Mouse (Mus musculus) CH12.LX (cell line): Measurements from ENCODE around the gene Jup.
"Not testable (repeated sequence)": the region's sequence is repeated elsewhere in the genome, so short reads cannot be mapped to it uniquely, and the experiment has no call there.

Experiments
- CTCF ChIP-seq, 2 experiments: IDR thresholded peaks in 1 of 2; conservative IDR thresholded peaks in 1 of 2; 2 replicates each; pipeline ENCODE4 v1.5.1; 2011 to 2012; ENCODE audit warnings: low read depth in 2 of 2, low read length in 2 of 2, improper control_type of control experiment in 1 of 2, inconsistent platforms in 1 of 2, mild to moderate bottlenecking in 1 of 2, moderate library complexity in 1 of 2
- GABPA ChIP-seq: IDR thresholded peaks from 2 replicates; pipeline ENCODE4 v1.6.1; 2012; ENCODE audit warnings: low read depth, low read length, improper control_type of control experiment, inconsistent platforms; ENCODE audit not compliant: insufficient replicate concordance
- HCFC1 ChIP-seq: IDR thresholded peaks from 2 replicates; pipeline ENCODE4 v1.6.1; 2012; ENCODE audit warnings: low read depth, mild to moderate bottlenecking, inconsistent platforms, low read length, improper control_type of control experiment
- JUND ChIP-seq: conservative IDR thresholded peaks from 2 replicates; pipeline ENCODE4 v1.6.1; 2011; ENCODE audit warnings: low read depth, low read length, improper control_type of control experiment
- KAT2A ChIP-seq: IDR thresholded peaks from 2 replicates; pipeline ENCODE4 v1.6.1; 2012; ENCODE audit warnings: low read length, improper control_type of control experiment, inconsistent platforms; ENCODE audit not compliant: insufficient replicate concordance
- MAX ChIP-seq: IDR thresholded peaks from 2 replicates; pipeline ENCODE4 v1.6.1; 2011; ENCODE audit warnings: low read length, improper control_type of control experiment
- MAZ ChIP-seq: IDR thresholded peaks from 2 replicates; pipeline ENCODE4 v1.6.1; 2012; ENCODE audit warnings: low read depth, mild to moderate bottlenecking, inconsistent platforms, low read length, improper control_type of control experiment, moderate library complexity
- NRF1 ChIP-seq: IDR thresholded peaks from 2 replicates; pipeline ENCODE4 v1.6.1; 2014; ENCODE audit warnings: low read depth, mild to moderate bottlenecking, inconsistent platforms, low read length, improper control_type of control experiment, moderate library complexity
- POLR2A ChIP-seq: IDR thresholded peaks from 2 replicates; pipeline ENCODE4 v1.6.1; 2011; ENCODE audit warnings: low read depth, mild to moderate bottlenecking, improper control_type of control experiment, low read length
- USF2 ChIP-seq: conservative IDR thresholded peaks from 2 replicates; pipeline ENCODE4 v1.6.1; 2011; ENCODE audit warnings: low read depth, low read length, improper control_type of control experiment
- ZC3H11A ChIP-seq: IDR thresholded peaks from 2 replicates; pipeline ENCODE4 v1.6.1; 2012; ENCODE audit warnings: low read depth, mild to moderate bottlenecking, inconsistent platforms, low read length, improper control_type of control experiment
- ZMIZ1 ChIP-seq: IDR thresholded peaks from 2 replicates; pipeline ENCODE4 v1.6.1; 2012; ENCODE audit warnings: low read depth, mild to moderate bottlenecking, inconsistent platforms, low read length, improper control_type of control experiment
- ZNF384 ChIP-seq: IDR thresholded peaks from 2 replicates; pipeline ENCODE4 v1.6.1; 2012; ENCODE audit warnings: low read depth, low read length, improper control_type of control experiment, inconsistent platforms

- TF ChIP-seq JUND; POLR2A; CTCF (conservative IDR thresholded peaks at IDR 0.05 in 1 of 2, IDR thresholded peaks at IDR 0.05 in 1 of 2; ENCODE audit: low read depth in 2 of 2, low read length in 2 of 2); MAZ; HCFC1; KAT2A; ZC3H11A; GABPA; MAX; USF2; NRF1; ZMIZ1: not testable (repeated sequence)
- TF ChIP-seq ZNF384: peak; percentile 50
Observed at GRCm38 (mm10) chr11:100330816-100331375, 66.7 kb downstream of the Jup start.
